Mouse (Mus musculus) midbrain, embryonic 14.5 days (tissue): Measurements from ENCODE around the gene Slc22a16. TPM values are rescaled to one million over a fixed set of nuclear protein-coding genes. Genes with fewer than 3 reads are reported as not detected.

ENCODE experiments used
- ATAC-seq: fragments of 200-750 bp; cut with Nextera tagmentation; 2 replicates; pipeline ENCODE4 v1.8.0; 2017; ENCODE audit warnings: moderate number of reproducible peaks, moderate library complexity; ENCODE audit not compliant: low FRiP score, low TSS enrichment
- DNase-seq: peaks from one replicate; pipeline ENCODE4 v3.0.0-alpha.2; 2015
- H3K27ac ChIP-seq: fragments of 300-500 bp; sonication (generic); replicated peaks from 2 replicates; pipeline ENCODE4 v1.5.1; 2014; ENCODE audit warnings: mild to moderate bottlenecking, low read depth, low read length, moderate library complexity
- H3K27me3 ChIP-seq: fragments of 300-500 bp; sonication (generic); 2 replicates; pipeline ENCODE4 v1.6.1; 2014; ENCODE audit warnings: low read length, control low read depth, mixed read lengths; ENCODE audit not compliant: control insufficient read depth, insufficient read depth
- H3K36me3 ChIP-seq: fragments of 300-500 bp; sonication (generic); 2 replicates; pipeline ENCODE4 v1.6.1; 2014; ENCODE audit warnings: low read length, control low read depth; ENCODE audit not compliant: control insufficient read depth, insufficient read depth
- H3K4me1 ChIP-seq: fragments of 300-500 bp; sonication (generic); 2 replicates; pipeline ENCODE4 v1.6.1; 2014; ENCODE audit warnings: mild to moderate bottlenecking, antibody characterized with exemption, low read length, control low read depth; ENCODE audit not compliant: control insufficient read depth, insufficient read depth
- H3K4me2 ChIP-seq: fragments of 300-500 bp; sonication (generic); 2 replicates; pipeline ENCODE4 v1.6.1; 2014; ENCODE audit warnings: mild to moderate bottlenecking, low read length, moderate library complexity
- H3K4me3 ChIP-seq: fragments of 300-500 bp; sonication (generic); replicated peaks from 2 replicates; pipeline ENCODE4 v1.5.1; 2014; ENCODE audit warnings: low read depth, low read length
- H3K9ac ChIP-seq: fragments of 300-500 bp; sonication (generic); replicated peaks from 2 replicates; pipeline ENCODE4 v1.6.1; 2014; ENCODE audit warnings: mild to moderate bottlenecking, low read length, moderate library complexity
- H3K9me3 ChIP-seq: fragments of 300-500 bp; sonication (generic); 2 replicates; pipeline ENCODE4 v1.6.1; 2016; ENCODE audit warnings: low read length, control low read depth, mixed read lengths; ENCODE audit not compliant: control insufficient read depth
- WGBS: fragments of 180-500 bp; shearing (Covaris S2); extraction: QIAGEN DNeasy Blood & Tissue Kit; methylation state at CpG from one replicate; pipeline ENCODE4 v1.1.7; 2014; 5-methylcytosine and 5-hydroxymethylcytosine counted together
- polyA plus RNA-seq: library from polyadenylated mRNA; unstranded; fragments of >200 nt; fragmentation: Nextera tagmentation; extraction: Ambion mirVana; gene quantifications from 2 replicates; pipeline ENCODE4 v1.2.1, GENCODE M21; 2014

The Slc22a16 gene
- polyA plus RNA-seq = not detected in 2 replicates

DNA sequence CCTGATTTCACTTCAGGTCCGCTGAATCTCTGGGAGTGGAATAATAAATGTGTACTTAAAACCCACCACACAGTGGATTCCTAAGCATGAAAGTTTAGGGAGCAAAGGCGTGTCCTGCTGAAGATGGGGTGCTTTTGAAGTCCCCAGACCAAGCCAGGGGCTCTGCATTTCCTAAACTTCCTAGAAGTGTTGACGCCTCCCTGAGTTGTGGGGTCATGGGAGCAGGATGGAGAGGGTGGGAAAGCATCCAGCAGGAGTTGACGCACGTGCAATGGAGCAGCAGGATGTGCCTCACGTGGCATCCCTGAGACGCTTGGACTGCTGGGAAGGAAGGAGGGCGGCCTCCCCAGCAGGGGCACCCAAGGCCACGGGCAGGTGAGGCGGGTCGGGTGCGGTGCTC, at the start of gene Slc22a16:
Slc22a16 (plus strand) TSS at position 301 of the 400 bp plus-strand sequence.
- WGBS = 94% methylated on average over 12 of the region's 12 CpGs
- no peak within 1 kb of the TSS for H3K9ac ChIP-seq
- ATAC-seq (no peak), DNase-seq (no peak)
- no peaks in the 10 kb centered on the region for H3K4me1 ChIP-seq
- H3K4me2 ChIP-seq = no peak within 1 kb of the TSS
- H3K9me3 ChIP-seq = no peaks in the 10 kb centered on the region
- H3K27ac ChIP-seq = no peak within 1 kb of the TSS
- no peaks in the 10 kb centered on the region for H3K36me3 ChIP-seq
- H3K27me3 ChIP-seq = no peaks in the 10 kb centered on the region
- no peak within 1 kb of the TSS for H3K4me3 ChIP-seq

DNA sequence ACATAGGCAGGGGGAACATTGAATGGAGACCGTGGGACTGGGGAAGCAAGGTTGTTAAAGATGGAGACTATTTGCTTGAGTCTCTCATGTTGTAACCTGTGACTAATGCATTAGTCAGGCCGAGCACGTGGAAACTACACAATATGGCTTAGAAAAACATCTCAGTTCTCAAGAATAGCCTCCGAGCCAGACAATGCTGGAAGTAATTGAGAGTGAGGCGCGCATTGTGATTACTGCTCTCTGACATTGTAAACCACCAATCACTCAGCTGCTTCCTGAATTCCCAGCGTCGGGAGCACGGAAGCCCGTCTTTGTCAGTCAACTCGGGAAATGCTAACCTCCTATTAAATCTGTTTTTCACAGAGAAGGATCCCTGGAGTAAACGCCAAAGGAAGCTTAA, 48.6 kb upstream of the Slc22a16 start:
- Histone ChIP-seq H3K4me3 (no peak overlapping the region), H3K4me2 (peak overlapping the region; percentile 36), H3K4me1 (peaks cover 19% of the 10 kb centered on the region), H3K9ac (peak overlapping the region; percentile 45), H3K36me3 (no peaks in the 10 kb centered on the region), H3K9me3 (no peaks in the 10 kb centered on the region), H3K27ac (peak overlapping the region; percentile 43; the same call in 1 of the 2 replicates), H3K27me3 (no peaks in the 10 kb centered on the region)
- peak; percentile 78 for DNase-seq
- peak; percentile 67; the same call in 1 of the 2 replicates for ATAC-seq
- WGBS = 5% methylated on average over 12 of the region's 12 CpGs

GRCm38 (mm10) chr10:40523312-40523975, 46.7 kb upstream of the Slc22a16 start:
- no peak overlapping the region for H3K4me2 ChIP-seq
- no peak overlapping the region for H3K9ac ChIP-seq
- no peak overlapping the region for H3K4me3 ChIP-seq
- 69% methylated on average over 7 of the region's 7 CpGs for WGBS
- DNase-seq (no peak), ATAC-seq (no peak)
- no peaks in the 10 kb centered on the region for H3K27me3 ChIP-seq
- H3K4me1 ChIP-seq = peaks cover 19% of the 10 kb centered on the region
- no peaks in the 10 kb centered on the region for H3K9me3 ChIP-seq
- H3K27ac ChIP-seq = no peak overlapping the region
- no peaks in the 10 kb centered on the region for H3K36me3 ChIP-seq

DNA sequence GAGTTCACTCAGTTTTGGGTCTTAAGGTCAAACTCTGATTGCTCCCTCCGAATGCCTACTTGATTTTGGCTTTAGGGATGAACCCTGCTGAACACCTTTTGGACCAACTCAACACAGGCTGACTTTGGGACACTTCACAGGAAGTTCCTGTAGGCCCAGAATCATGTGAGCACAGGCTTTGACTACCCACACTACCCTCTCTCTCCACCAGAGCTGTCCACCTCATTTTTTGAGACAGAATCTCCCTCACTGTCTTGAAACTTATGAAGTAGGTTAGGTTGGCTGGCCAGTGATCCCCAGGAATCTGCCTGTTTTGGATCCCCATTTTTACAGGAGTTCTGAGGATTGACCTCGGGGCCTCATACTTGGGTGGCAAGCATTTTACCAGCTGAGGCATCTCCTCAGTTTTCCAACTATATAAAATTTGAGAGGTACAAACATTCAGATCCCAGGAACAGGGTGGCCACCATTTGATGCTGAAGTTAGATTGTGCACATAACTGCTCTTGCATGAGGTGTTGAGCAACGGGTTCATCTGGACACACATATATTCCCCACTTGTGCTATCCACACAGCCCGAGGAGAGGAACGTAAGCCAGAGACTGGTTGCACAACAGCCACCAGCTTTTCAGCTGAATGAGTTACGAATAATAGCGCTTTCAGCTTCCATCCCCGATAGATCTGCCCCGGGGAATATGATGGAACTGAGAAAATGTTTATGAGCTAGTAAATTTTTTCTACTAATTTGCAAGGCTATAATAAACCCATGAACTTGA, 45.9 kb upstream of the Slc22a16 start:
- Histone ChIP-seq H3K4me3 (no peak overlapping the region), H3K4me2 (no peak overlapping the region), H3K36me3 (no peaks in the 10 kb centered on the region), H3K9ac (no peak overlapping the region), H3K27me3 (no peaks in the 10 kb centered on the region), H3K4me1 (peaks cover 15% of the 10 kb centered on the region), H3K9me3 (no peaks in the 10 kb centered on the region), H3K27ac (no peak overlapping the region)
- WGBS = 70% methylated on average over 9 of the region's 9 CpGs
- DNase-seq (no peak), ATAC-seq (no peak)

- 31% methylated on average over 10 of the region's 10 CpGs for WGBS
- H3K4me1 ChIP-seq = peaks cover 15% of the 10 kb centered on the region
- H3K9ac ChIP-seq = no peak overlapping the region
- no peaks in the 10 kb centered on the region for H3K36me3 ChIP-seq
- no peak overlapping the region for H3K4me3 ChIP-seq
- DNase-seq (peak; percentile 93), ATAC-seq (no peak)
- no peak overlapping the region for H3K27ac ChIP-seq
- H3K9me3 ChIP-seq = no peaks in the 10 kb centered on the region
- H3K27me3 ChIP-seq = no peaks in the 10 kb centered on the region
- H3K4me2 ChIP-seq = no peak overlapping the region
Observed at GRCm38 (mm10) chr10:40524991-40525390, 45.1 kb upstream of the Slc22a16 start.

GRCm38 (mm10) chr10:40525616-40526155, 44.5 kb upstream of the Slc22a16 start:
- 78% methylated on average over 9 of the region's 9 CpGs for WGBS
- ATAC-seq = no peak

GRCm38 (mm10) chr10:40526301-40526761, 43.8 kb upstream of the Slc22a16 start:
- H3K4me3 ChIP-seq = no peak overlapping the region
- ATAC-seq = no peak
- no peak overlapping the region for H3K4me2 ChIP-seq
- no peaks in the 10 kb centered on the region for H3K36me3 ChIP-seq
- H3K27me3 ChIP-seq = no peaks in the 10 kb centered on the region
- no peak overlapping the region for H3K27ac ChIP-seq
- no peak for DNase-seq
- peaks cover 10% of the 10 kb centered on the region for H3K4me1 ChIP-seq
- WGBS = 86% methylated on average over 8 of the region's 8 CpGs
- H3K9me3 ChIP-seq = no peaks in the 10 kb centered on the region
- no peak overlapping the region for H3K9ac ChIP-seq

More at GRCm38 (mm10) chr10:40525616-40526155, 44.5 kb upstream of the Slc22a16 start:
- DNase-seq = no peak
- no peak overlapping the region for H3K4me2 ChIP-seq
- H3K9me3 ChIP-seq = no peaks in the 10 kb centered on the region
- H3K27me3 ChIP-seq = no peaks in the 10 kb centered on the region
- peaks cover 15% of the 10 kb centered on the region for H3K4me1 ChIP-seq
- H3K36me3 ChIP-seq = no peaks in the 10 kb centered on the region
- no peak overlapping the region for H3K9ac ChIP-seq
- no peak overlapping the region for H3K4me3 ChIP-seq
- no peak overlapping the region for H3K27ac ChIP-seq

GRCm38 (mm10) chr10:40526986-40527385, 43.1 kb upstream of the Slc22a16 start:
- H3K36me3 ChIP-seq = no peaks in the 10 kb centered on the region
- ATAC-seq (no peak), DNase-seq (no peak)
- no peak overlapping the region for H3K9ac ChIP-seq
- no peak overlapping the region for H3K4me2 ChIP-seq
- H3K27ac ChIP-seq = no peak overlapping the region
- H3K4me1 ChIP-seq = peaks cover 4% of the 10 kb centered on the region; the same call in 1 of the 2 replicates
- H3K9me3 ChIP-seq = no peaks in the 10 kb centered on the region
- no peaks in the 10 kb centered on the region for H3K27me3 ChIP-seq
- 86% methylated on average over 3 of the region's 3 CpGs for WGBS
- H3K4me3 ChIP-seq = no peak overlapping the region
